Mouse (Mus musculus) hindbrain, postnatal 0 days (tissue): ENCODE data around the gene Gm20388. TPM values are rescaled to one million over a fixed set of nuclear protein-coding genes. Genes with fewer than 3 reads are reported as not detected.

ENCODE experiments used
- ATAC-seq: fragments of 200-750 bp; cut with Nextera tagmentation; 2 replicates; pipeline ENCODE4 v1.8.0; 2017; ENCODE audit warnings: mild to moderate bottlenecking, moderate TSS enrichment, moderate library complexity
- DNase-seq: peaks from one replicate; pipeline ENCODE4 v3.0.0-alpha.2; 2015; ENCODE audit warnings: low spot score
- H3K27ac ChIP-seq: fragments of 300-500 bp; sonication (generic); 2 replicates; pipeline ENCODE4 v1.5.1; 2014; ENCODE audit warnings: mild to moderate bottlenecking
- H3K27me3 ChIP-seq: fragments of 300-500 bp; sonication (generic); 2 replicates; pipeline ENCODE4 v1.6.1; 2014; ENCODE audit warnings: low read length, mixed read lengths; ENCODE audit not compliant: insufficient read depth
- H3K36me3 ChIP-seq: fragments of 300-500 bp; sonication (generic); 2 replicates; pipeline ENCODE4 v1.6.1; 2014; ENCODE audit warnings: low read length, mixed read lengths; ENCODE audit not compliant: insufficient read depth
- H3K4me1 ChIP-seq: fragments of 300-500 bp; sonication (generic); 2 replicates; pipeline ENCODE4 v1.6.1; 2014; ENCODE audit warnings: antibody characterized with exemption, low read length, mixed read lengths; ENCODE audit not compliant: insufficient read depth
- H3K4me2 ChIP-seq: fragments of 300-500 bp; sonication (generic); 2 replicates; pipeline ENCODE4 v1.6.1; 2014; ENCODE audit warnings: low read depth, mild to moderate bottlenecking, low read length, moderate library complexity, mixed read lengths
- H3K4me3 ChIP-seq: fragments of 300-500 bp; sonication (generic); 2 replicates; pipeline ENCODE4 v1.5.1; 2014; ENCODE audit warnings: low read length
- H3K9ac ChIP-seq: fragments of 300-500 bp; sonication (generic); replicated peaks from 2 replicates; pipeline ENCODE4 v1.6.1; 2014; ENCODE audit warnings: mild to moderate bottlenecking, low read length, moderate library complexity, mixed read lengths
- H3K9me3 ChIP-seq: fragments of 300-500 bp; sonication (generic); 2 replicates; pipeline ENCODE4 v1.6.1; 2016; ENCODE audit warnings: low read length, mixed read lengths
- CTCF ChIP-seq: IDR thresholded peaks from 2 replicates; pipeline ENCODE4 v1.5.1; 2016; ENCODE audit warnings: antibody characterized with exemption, control low read depth, low read depth
- WGBS: fragments of 180-500 bp; shearing (Covaris S2); extraction: QIAGEN DNeasy Blood & Tissue Kit; methylation state at CpG from one replicate; pipeline ENCODE4 v1.1.7; 2014; 5-methylcytosine and 5-hydroxymethylcytosine counted together
- polyA plus RNA-seq: library from polyadenylated mRNA; unstranded; fragments of >200 nt; fragmentation: Nextera tagmentation; extraction: Ambion mirVana; gene quantifications from 2 replicates; pipeline ENCODE4 v1.2.1, GENCODE M21; 2015
- total RNA-seq: library from RNA; depleted of rRNA; stranded (reverse); fragments of >200 nt; gene quantifications from 2 replicates; pipeline ENCODE4 v1.2.3, GENCODE M21; 2014

The Gm20388 gene
- total and polyA plus RNA-seq, 2 experiments from 2014 or later: 71.3 TPM; not detected in 1

- Histone ChIP-seq H3K4me3 (peak overlapping the region; percentile 2; the same call in 1 of the 2 replicates), H3K9ac (no peak overlapping the region), H3K4me2 (no peak overlapping the region), H3K27me3 (peaks cover 94% of the 10 kb centered on the region), H3K27ac (no peak overlapping the region), H3K9me3 (no peaks in the 10 kb centered on the region), H3K36me3 (no peaks in the 10 kb centered on the region), H3K4me1 (no peaks in the 10 kb centered on the region)
- ATAC-seq: no peak
- DNase-seq: no peak
- no peak for TF ChIP-seq CTCF
- WGBS: 4% methylated on average over 18 of the region's 18 CpGs
These were observed 1208.2 kb downstream of the Gm20388 start for GRCm38 (mm10) chr8:121118634-121119420.

- H3K4me1 ChIP-seq: no peaks in the 10 kb centered on the region
- H3K4me3 ChIP-seq: no peak overlapping the region
- 9% methylated on average over 12 of the region's 12 CpGs for WGBS
- ATAC-seq: no peak
- H3K27ac ChIP-seq: 0 out of 2 replicates have a peak overlapping the region, but pooled peaks have one; percentile 11
- H3K4me2 ChIP-seq: no peak overlapping the region
- H3K9me3 ChIP-seq: no peaks in the 10 kb centered on the region
- H3K36me3 ChIP-seq: no peaks in the 10 kb centered on the region
- no peak overlapping the region for H3K9ac ChIP-seq
- peaks cover 93% of the 10 kb centered on the region for H3K27me3 ChIP-seq
- no peak for DNase-seq
- TF ChIP-seq CTCF: no peak
These were observed 1209.2 kb downstream of the Gm20388 start for GRCm38 (mm10) chr8:121119635-121120455.

GRCm38 (mm10) chr8:121120456-121121419, 1210.1 kb downstream of the Gm20388 start:
- H3K4me2 ChIP-seq: 0 out of 2 replicates have a peak overlapping the region, but pooled peaks have one; percentile 3
- DNase-seq: no peak
- H3K9me3 ChIP-seq: no peaks in the 10 kb centered on the region
- H3K4me3 ChIP-seq: peak overlapping the region; percentile 4; the same call in 1 of the 2 replicates
- 0 out of 2 replicates have a peak overlapping the region, but pooled peaks have one; percentile 11 for H3K27ac ChIP-seq
- no peaks in the 10 kb centered on the region for H3K4me1 ChIP-seq
- H3K27me3 ChIP-seq: peaks cover 93% of the 10 kb centered on the region
- H3K9ac ChIP-seq: no peak overlapping the region
- no peak for TF ChIP-seq CTCF
- no peaks in the 10 kb centered on the region for H3K36me3 ChIP-seq
- no peak for ATAC-seq
- WGBS: 8% methylated on average over 17 of the region's 17 CpGs

DNA sequence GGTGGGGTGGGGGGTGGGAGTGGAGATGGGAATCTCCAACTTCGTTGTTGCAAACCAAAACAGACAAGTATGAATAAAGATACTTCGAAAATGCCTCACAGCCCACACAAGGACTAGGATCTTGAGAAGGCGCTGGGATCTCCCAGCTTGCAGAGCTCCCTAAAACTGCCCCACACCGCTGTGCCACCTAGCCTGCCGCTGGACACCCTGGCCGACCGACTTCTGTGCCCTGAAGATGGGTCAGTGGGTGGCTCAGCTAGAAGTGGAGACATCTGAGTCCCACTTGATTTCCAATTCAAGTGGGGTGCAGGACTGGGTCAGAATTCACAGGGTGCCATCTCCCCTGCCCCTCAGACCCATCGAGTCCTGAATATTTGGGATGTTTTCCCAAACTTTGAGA, 1211.1 kb downstream of the Gm20388 start:
- ATAC-seq (no peak), DNase-seq (no peak)
- Histone ChIP-seq H3K27me3 (peaks cover 94% of the 10 kb centered on the region), H3K9me3 (no peaks in the 10 kb centered on the region), H3K4me1 (no peaks in the 10 kb centered on the region), H3K9ac (no peak overlapping the region), H3K4me2 (no peak overlapping the region), H3K4me3 (no peak overlapping the region), H3K36me3 (no peaks in the 10 kb centered on the region), H3K27ac (no peak overlapping the region)
- 11% methylated on average over 8 of the region's 8 CpGs for WGBS
- no peak for TF ChIP-seq CTCF

GRCm38 (mm10) chr8:121122368-121122767, 1211.7 kb downstream of the Gm20388 start:
- 9% methylated on average over 7 of the region's 7 CpGs for WGBS
- Histone ChIP-seq H3K9ac (no peak overlapping the region), H3K9me3 (no peaks in the 10 kb centered on the region), H3K27me3 (peaks cover 96% of the 10 kb centered on the region), H3K4me1 (no peaks in the 10 kb centered on the region), H3K4me3 (no peak overlapping the region), H3K4me2 (no peak overlapping the region), H3K27ac (no peak overlapping the region), H3K36me3 (no peaks in the 10 kb centered on the region)
- DNase-seq: no peak
- ATAC-seq: no peak
- no peak for TF ChIP-seq CTCF

GRCm38 (mm10) chr8:121123113-121123512, 1212.5 kb downstream of the Gm20388 start:
- Histone ChIP-seq H3K9ac (no peak overlapping the region), H3K4me1 (peaks cover 3% of the 10 kb centered on the region; the same call in 1 of the 2 replicates), H3K36me3 (no peaks in the 10 kb centered on the region), H3K4me2 (no peak overlapping the region), H3K4me3 (no peak overlapping the region), H3K27ac (no peak overlapping the region), H3K9me3 (no peaks in the 10 kb centered on the region), H3K27me3 (peaks cover 95% of the 10 kb centered on the region)
- no peak for TF ChIP-seq CTCF
- WGBS: 46% methylated on average over 2 of the region's 2 CpGs
- DNase-seq (no peak), ATAC-seq (no peak)
